Mouse (Mus musculus) liver, postnatal 0 days (tissue): Measurements from ENCODE around the gene Ranbp1.

Experiments
- CTCF ChIP-seq: sonication (generic); IDR thresholded peaks from 2 replicates; pipeline ENCODE4 v1.5.1; 2016; ENCODE audit warnings: antibody characterized with exemption, low read depth
- EP300 ChIP-seq: IDR thresholded peaks from 2 replicates; pipeline ENCODE4 v1.6.1; 2016; ENCODE audit warnings: antibody characterized with exemption, low read depth, mild to moderate bottlenecking

GRCm38 (mm10) chr16:18195068-18195467 is 53.5 kb downstream of the Ranbp1 start:
- no peak for TF ChIP-seq CTCF
- TF ChIP-seq EP300 = no peak
